ENCODE assay signal across 8 mouse cellular contexts in the genomic region with DNA sequence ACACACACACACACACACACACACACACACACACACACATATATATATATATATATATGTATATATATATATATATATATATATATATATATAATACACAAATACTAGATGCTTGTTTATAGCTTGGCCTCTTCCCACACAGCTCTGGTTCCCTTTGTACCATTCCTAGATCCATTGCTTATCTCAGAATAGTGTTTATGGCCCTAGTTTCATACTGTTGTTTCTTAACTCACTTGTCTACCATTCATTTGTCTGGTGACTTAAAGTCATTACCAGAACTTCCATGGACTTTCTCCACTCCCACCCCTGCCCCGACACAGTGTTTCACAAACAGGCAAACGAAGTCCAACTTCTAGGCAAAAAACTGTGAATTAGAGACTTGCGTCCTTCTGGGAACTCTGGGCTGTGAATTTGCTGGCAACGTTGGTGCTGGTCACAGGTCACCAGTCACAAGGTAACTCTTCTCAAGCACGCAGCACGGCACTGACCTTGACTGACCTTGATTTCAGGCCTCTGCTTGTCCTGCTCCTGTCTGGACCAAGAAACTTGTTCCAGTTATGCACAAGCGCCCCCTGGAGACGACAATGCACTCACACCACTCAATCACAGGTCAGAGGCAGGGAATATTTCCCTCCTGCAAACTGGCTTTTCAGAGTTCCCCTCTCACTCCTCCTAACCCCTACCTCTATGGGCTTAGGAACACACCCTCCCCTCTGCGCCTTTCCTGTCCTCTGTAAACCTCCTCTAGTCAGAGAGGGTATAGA. TPM values are rescaled to one million over a fixed set of nuclear protein-coding genes. Genes with fewer than 3 reads are reported as not detected.
A peak's percentile ranks its signal among the peaks of the same experiment; 100 is the strongest.
DNase-seq lines count a peak whose midpoint lies in the region; ATAC-seq and TF ChIP-seq lines count a peak whose summit lies in the region.

No protein-coding gene starts in this region.

- 35% methylated on average over 9 of the region's 9 CpGs for WGBS in intestine, embryonic 16.5 days
- WGBS in midbrain, embryonic 11.5 days = 34% methylated on average over 9 of the region's 9 CpGs

- no peak overlapping the region for H3K9ac ChIP-seq in intestine, embryonic 16.5 days (ENCODE audit: low read depth, low read length)
- no peak overlapping the region for H3K9ac ChIP-seq in midbrain, embryonic 11.5 days (ENCODE audit: low read length)

- TF ChIP-seq POLR2A in cortical plate, adult 2 months (IDR thresholded peaks at IDR 0.05; ENCODE audit: extremely low read depth, insufficient read depth, low read length) = no peak

- intact Hi-C loops in gastrocnemius, postnatal 36 days (cut with DNase I) = loop anchor here (5.0 kb wide), 1 partner anchor 66 kb away; no protein-coding TSS in a partner anchor
- intact Hi-C loops in left cerebral cortex, postnatal 25 days (cut with DNase I) = no loop called here

- H3K27me3 ChIP-seq in intestine, embryonic 16.5 days (replicated peaks; ENCODE audit: control insufficient read depth, insufficient read depth, low read length) = no peaks in the 10 kb centered on the region
- no peaks in the 10 kb centered on the region for H3K27me3 ChIP-seq in midbrain, embryonic 11.5 days (ENCODE audit: control insufficient read depth, insufficient read depth, low read length)

- DNase-seq in CD4-positive, CD25-positive, alpha-beta regulatory T cell, adult 2 months (ENCODE audit: low read depth, low spot score) = peak; percentile 61
- peak; percentile 43 to 57 for DNase-seq in gastrocnemius, postnatal 36 days
- DNase-seq in left cerebral cortex, postnatal 25 days (ENCODE audit: low spot score in 2 of 2) = peak; percentile 63 to 65
- peak; percentile 88 for DNase-seq in midbrain, embryonic 11.5 days (ENCODE audit: low spot score, missing footprints)
- peak; percentile 15 for DNase-seq in skeletal muscle tissue, adult 2 months (ENCODE audit: low read depth, low spot score)

- TF ChIP-seq CTCF in cortical plate, adult 2 months (IDR thresholded peaks at IDR 0.05; ENCODE audit: extremely low read depth, insufficient read depth, low read length) = peak; percentile 79

- H3K27ac ChIP-seq in cortical plate, adult 2 months (ENCODE audit: insufficient read depth, low read length) = no peak overlapping the region
- H3K27ac ChIP-seq in intestine, embryonic 16.5 days (ENCODE audit: low read length) = no peak overlapping the region
- H3K27ac ChIP-seq in midbrain, embryonic 11.5 days (ENCODE audit: low read depth, low read length) = no peak overlapping the region

- ATAC-seq in CD4-positive, CD25-positive, alpha-beta regulatory T cell, adult 4 months = no peak
- peak; percentile 76 for ATAC-seq in intestine, embryonic 16.5 days
- ATAC-seq in midbrain, embryonic 11.5 days (ENCODE audit: low FRiP score) = peak; percentile 83

- H3K4me3 ChIP-seq in cortical plate, adult 2 months (ENCODE audit: insufficient read depth, low read length) = no peak overlapping the region
- no peak overlapping the region for H3K4me3 ChIP-seq in intestine, embryonic 16.5 days (ENCODE audit: low read length)
- no peak overlapping the region for H3K4me3 ChIP-seq in midbrain, embryonic 11.5 days (ENCODE audit: low read depth, low read length)

- no peaks in the 10 kb centered on the region for H3K4me1 ChIP-seq in cortical plate, adult 2 months (ENCODE audit: control insufficient read depth, insufficient read depth, low read length)
- no peaks in the 10 kb centered on the region for H3K4me1 ChIP-seq in intestine, embryonic 16.5 days (ENCODE audit: control insufficient read depth, insufficient read depth, low read length)
- no peaks in the 10 kb centered on the region for H3K4me1 ChIP-seq in midbrain, embryonic 11.5 days (ENCODE audit: control insufficient read depth, insufficient read depth, low read length)

- no peak overlapping the region for H3K4me2 ChIP-seq in intestine, embryonic 16.5 days (ENCODE audit: low read depth, low read length)
- H3K4me2 ChIP-seq in midbrain, embryonic 11.5 days = no peak overlapping the region

- H3K9me3 ChIP-seq in intestine, embryonic 16.5 days (ENCODE audit: control insufficient read depth, low read length) = peaks cover 5% of the 10 kb centered on the region; the same call in 1 of the 2 replicates
- no peaks in the 10 kb centered on the region for H3K9me3 ChIP-seq in midbrain, embryonic 11.5 days (ENCODE audit: control insufficient read depth, low read length)

- H3K36me3 ChIP-seq in intestine, embryonic 16.5 days (ENCODE audit: control insufficient read depth, insufficient read depth, low read length) = no peaks in the 10 kb centered on the region
- H3K36me3 ChIP-seq in midbrain, embryonic 11.5 days (ENCODE audit: control insufficient read depth, insufficient read depth, low read length) = no peaks in the 10 kb centered on the region

RNA-seq across cellular contexts. Expression of gene Hpx, which starts 3.1 kb away (rescaled TPM):
- polyA plus RNA-seq in CD4-positive, CD25-positive, alpha-beta regulatory T cell, adult 4 months (2017; shearing (Covaris generic)) = not detected
- polyA plus RNA-seq in cortical plate, adult 2 months (2012; rRNA removed) = 0.93 and 0.94 TPM in 2 replicates
- total RNA-seq in gastrocnemius, postnatal 36 days (2021) = under 1 TPM in 1 of 2 experiments, not detected in 1; 0.36 TPM
- polyA plus RNA-seq in intestine, embryonic 16.5 days (2015; fragmentation: Nextera tagmentation; extraction: Ambion mirVana) = 3.0 and 7.5 TPM in 2 replicates
- total RNA-seq in left cerebral cortex, postnatal 25 days (2021) = under 1 TPM; 0.39 to 0.55 TPM
- polyA plus RNA-seq in midbrain, embryonic 11.5 days (2014; fragmentation: Nextera tagmentation; extraction: Ambion mirVana) = 0.11 and 0.29 TPM in 2 replicates

RNA-seq across cellular contexts. Expression of gene Apbb1, which starts 21.6 kb away (rescaled TPM):
- 10 to 100 TPM in 1 of 2 experiments, 1 to 10 TPM in 1; 7.5 to 10.2 TPM for polyA plus RNA-seq in CD4-positive, CD25-positive, alpha-beta regulatory T cell, adult 4 months (2017; shearing (Covaris generic))
- 564 and 565 TPM in 2 replicates for polyA plus RNA-seq in cortical plate, adult 2 months (2012; rRNA removed)
- total RNA-seq in gastrocnemius, postnatal 36 days (2021) = 1 to 10 TPM; 5.3 to 8.6 TPM
- polyA plus RNA-seq in intestine, embryonic 16.5 days (2015; fragmentation: Nextera tagmentation; extraction: Ambion mirVana) = 29.2 and 35.2 TPM in 2 replicates
- total RNA-seq in left cerebral cortex, postnatal 25 days (2021) = 100 to 1,000 TPM; 433 to 466 TPM
- 100 and 103 TPM in 2 replicates for polyA plus RNA-seq in midbrain, embryonic 11.5 days (2014; fragmentation: Nextera tagmentation; extraction: Ambion mirVana)

RNA-seq across cellular contexts. Expression of gene Trim3, which starts 30.3 kb away (rescaled TPM):
- 1 to 10 TPM; 1.7 to 6.7 TPM for polyA plus RNA-seq in CD4-positive, CD25-positive, alpha-beta regulatory T cell, adult 4 months (2017; shearing (Covaris generic))
- polyA plus RNA-seq in cortical plate, adult 2 months (2012; rRNA removed) = 152 and 176 TPM in 2 replicates
- 10 to 100 TPM; 13.9 to 15.1 TPM for total RNA-seq in gastrocnemius, postnatal 36 days (2021)
- 18.0 and 19.1 TPM in 2 replicates for polyA plus RNA-seq in intestine, embryonic 16.5 days (2015; fragmentation: Nextera tagmentation; extraction: Ambion mirVana)
- 100 to 1,000 TPM; 149 to 152 TPM for total RNA-seq in left cerebral cortex, postnatal 25 days (2021)
- polyA plus RNA-seq in midbrain, embryonic 11.5 days (2014; fragmentation: Nextera tagmentation; extraction: Ambion mirVana) = 20.3 and 23.8 TPM in 2 replicates

RNA-seq across cellular contexts. Expression of gene Timm10b, which starts 36.8 kb away (rescaled TPM):
- 100 to 1,000 TPM; 198 TPM for polyA plus RNA-seq in CD4-positive, CD25-positive, alpha-beta regulatory T cell, adult 4 months (2017; shearing (Covaris generic))
- 123 and 138 TPM in 2 replicates for polyA plus RNA-seq in cortical plate, adult 2 months (2012; rRNA removed)
- total RNA-seq in gastrocnemius, postnatal 36 days (2021) = 10 to 100 TPM; 53.7 to 55.9 TPM
- 188 and 200 TPM in 2 replicates for polyA plus RNA-seq in intestine, embryonic 16.5 days (2015; fragmentation: Nextera tagmentation; extraction: Ambion mirVana)
- 10 to 100 TPM; 62.8 to 69.2 TPM for total RNA-seq in left cerebral cortex, postnatal 25 days (2021)
- polyA plus RNA-seq in midbrain, embryonic 11.5 days (2014; fragmentation: Nextera tagmentation; extraction: Ambion mirVana) = 118 and 141 TPM in 2 replicates

RNA-seq across cellular contexts. Expression of gene Arfip2, which starts 37.2 kb away (rescaled TPM):
- 10 to 100 TPM in 1 of 2 experiments, 1 to 10 TPM in 1; 9.7 to 16.9 TPM for polyA plus RNA-seq in CD4-positive, CD25-positive, alpha-beta regulatory T cell, adult 4 months (2017; shearing (Covaris generic))
- polyA plus RNA-seq in cortical plate, adult 2 months (2012; rRNA removed) = 122 and 127 TPM in 2 replicates
- total RNA-seq in gastrocnemius, postnatal 36 days (2021) = 1 to 10 TPM; 5.7 to 8.0 TPM
- 69.9 and 74.7 TPM in 2 replicates for polyA plus RNA-seq in intestine, embryonic 16.5 days (2015; fragmentation: Nextera tagmentation; extraction: Ambion mirVana)
- total RNA-seq in left cerebral cortex, postnatal 25 days (2021) = 100 to 1,000 TPM; 102 to 106 TPM
- 70.1 and 72.9 TPM in 2 replicates for polyA plus RNA-seq in midbrain, embryonic 11.5 days (2014; fragmentation: Nextera tagmentation; extraction: Ambion mirVana)

Comparison
In these comparisons a context has a peak if more than half of its experiments do, and no peak if none do; other contexts are left out.
1. DNase-seq: peak in every context shown above with its lines; median percentile 88 in midbrain, embryonic 11.5 days; 64 in left cerebral cortex, postnatal 25 days; 61 in CD4-positive, CD25-positive, alpha-beta regulatory T cell, adult 2 months; 50 in gastrocnemius, postnatal 36 days; 15 in skeletal muscle tissue, adult 2 months.